Mouse (Mus musculus) granulocyte monocyte progenitor cell, adult 5-6 weeks (primary cell): ENCODE data around the gene Selenom. TPM values are rescaled to one million over a fixed set of nuclear protein-coding genes. Genes with fewer than 3 reads are reported as not detected.

Experiments used
- ATAC-seq: replicated peaks from 2 replicates; pipeline ENCODE4 v1.8.0; 2016; ENCODE audit warnings: mild to moderate bottlenecking, moderate TSS enrichment, inconsistent platforms; ENCODE audit not compliant: poor library complexity, severe bottlenecking
- total RNA-seq, 2 experiments: library from RNA; stranded (forward) in 1 of 2; stranded (reverse) in 1 of 2; fragments of 200-712, 200-1000 nt in 1 of 2; fragments of >200 nt in 1 of 2; fragmentation: Nextera tagmentation in 1 of 2; gene quantifications; 2 replicates each; pipeline ENCODE4 v1.2.3; 2014 to 2017

Gene Selenom
- total RNA-seq, 2 experiments from 2014 or later = 17.0 to 22.0 TPM

GRCm38 (mm10) chr11:3544409-3544808 lies 29.9 kb downstream of the Selenom start:
- ATAC-seq = no peak

- ATAC-seq = peak; percentile 81
These were observed 31.2 kb downstream of the Selenom start for GRCm38 (mm10) chr11:3545531-3546241.

DNA sequence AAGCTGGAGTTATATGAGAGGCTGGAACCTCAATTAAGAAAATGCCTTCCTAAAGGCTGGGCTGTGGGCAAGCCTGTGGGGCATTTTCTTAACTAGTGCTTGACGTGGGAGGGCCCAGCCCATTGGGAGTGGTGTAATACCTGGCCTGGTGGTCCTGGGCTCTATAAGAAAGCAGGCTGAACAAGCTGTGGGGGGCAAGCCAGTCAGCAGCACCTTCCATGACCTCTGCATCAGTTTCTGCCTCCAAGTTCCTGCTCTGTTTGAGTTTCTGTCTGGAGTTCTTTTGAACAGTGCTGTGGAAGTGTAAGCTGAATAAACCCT lies 31.7 kb downstream of the Selenom start:
- ATAC-seq = no peak

GRCm38 (mm10) chr11:3547047-3547446 lies 32.6 kb downstream of the Selenom start:
- no peak for ATAC-seq

- no peak for ATAC-seq
These were observed 33.5 kb downstream of the Selenom start for GRCm38 (mm10) chr11:3547969-3548368.

DNA sequence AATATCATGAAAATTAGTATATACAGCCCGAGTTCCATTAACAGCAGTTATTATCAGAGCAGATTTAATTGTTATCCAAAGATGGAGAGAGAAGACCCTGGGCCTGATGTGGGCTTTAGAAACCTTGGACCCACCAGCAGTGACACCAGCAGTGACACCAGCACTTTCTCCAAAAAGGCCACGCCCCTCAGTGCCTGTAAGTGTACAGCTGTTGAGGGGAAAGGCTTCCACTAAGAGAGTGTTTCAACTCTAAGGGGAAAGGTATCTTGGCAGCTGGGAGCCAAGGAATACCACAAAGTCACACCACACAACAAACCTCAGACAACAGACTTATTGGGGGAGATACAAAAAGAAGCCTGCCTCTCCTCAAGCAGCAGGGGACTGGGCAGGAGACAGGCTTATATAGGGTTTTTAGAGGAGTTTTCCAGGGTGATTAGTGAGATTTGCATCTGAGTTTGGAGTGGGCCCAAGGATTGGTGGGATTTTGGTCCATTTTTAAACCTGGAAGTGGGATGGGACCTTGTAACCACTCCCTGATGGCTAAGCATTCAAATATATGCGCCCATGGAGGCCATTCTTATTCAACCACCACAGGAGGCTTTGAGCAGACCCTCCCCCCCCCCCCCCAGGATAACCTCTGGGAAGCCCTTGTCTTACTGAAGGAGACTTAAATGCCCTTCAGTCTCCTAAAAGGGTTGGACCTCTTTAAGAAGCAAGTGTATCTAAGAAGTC lies 34.2 kb downstream of the Selenom start:
- no peak for ATAC-seq

GRCm38 (mm10) chr11:3549791-3550190 lies 35.3 kb downstream of the Selenom start:
- no peak for ATAC-seq

DNA sequence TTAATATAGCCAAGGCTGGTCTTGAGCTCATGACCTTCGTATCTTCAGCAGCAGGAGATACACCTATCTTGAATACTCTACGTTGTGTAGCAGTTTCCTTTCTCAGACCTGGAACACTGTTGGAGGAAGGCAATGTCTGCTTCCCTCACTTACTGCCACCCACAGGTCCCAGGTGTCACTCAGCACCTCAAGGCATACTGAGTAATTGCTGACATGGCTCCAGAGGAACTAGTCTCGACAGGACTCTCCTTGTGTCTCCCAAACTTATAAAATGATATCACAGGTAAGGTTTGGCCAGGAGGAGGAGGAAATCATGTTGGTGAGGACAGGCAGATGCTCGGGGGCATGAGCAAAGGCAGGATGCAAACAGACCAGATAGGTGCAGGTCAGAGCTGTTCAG lies 40.5 kb downstream of the Selenom start:
- ATAC-seq = no peak

GRCm38 (mm10) chr11:3557852-3558251 lies 43.4 kb downstream of the Selenom start:
- no peak for ATAC-seq

DNA sequence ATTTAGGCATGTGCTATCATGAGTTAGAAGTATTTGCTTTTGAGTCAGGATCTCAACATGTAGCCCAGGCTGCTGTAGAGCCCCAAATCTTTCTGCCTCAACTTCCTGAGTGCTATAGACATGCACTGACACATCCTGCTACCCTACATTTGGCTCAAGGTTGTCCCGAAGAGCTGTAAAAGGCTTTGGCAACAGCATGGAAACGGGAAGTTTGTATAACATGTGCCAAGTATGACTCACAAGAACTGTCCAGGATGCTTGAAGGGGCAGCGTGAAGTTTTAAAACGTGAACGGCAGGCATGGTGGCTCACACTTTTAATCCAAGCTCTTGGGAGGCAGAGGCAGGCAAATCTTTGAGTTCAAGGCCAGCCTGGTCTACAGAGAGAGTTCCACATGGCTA lies 45.7 kb downstream of the Selenom start:
- peak; percentile 48; the same call in 1 of the 2 replicates for ATAC-seq

DNA sequence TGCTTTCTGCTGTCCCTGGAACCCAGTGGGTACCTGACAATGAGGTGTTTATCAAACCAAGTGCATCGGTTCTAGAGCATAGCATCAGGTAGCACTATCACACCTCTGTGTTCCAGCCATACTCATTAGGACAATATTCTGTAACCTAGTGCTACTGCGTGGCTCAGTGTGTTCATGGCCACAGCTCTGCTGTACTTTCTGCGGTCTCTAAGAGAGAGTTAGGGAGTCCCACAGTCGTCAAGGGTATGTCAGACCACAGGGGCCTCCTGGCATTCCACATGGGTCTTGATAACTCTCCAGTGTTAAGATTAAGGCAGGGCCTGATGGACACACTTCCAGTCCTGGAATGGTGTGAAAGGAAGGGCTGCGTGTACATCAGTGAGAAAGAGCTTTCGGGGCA lies 49.4 kb downstream of the Selenom start:
- no peak for ATAC-seq

GRCm38 (mm10) chr11:3564451-3564850 lies 50.0 kb downstream of the Selenom start:
- ATAC-seq = no peak

DNA sequence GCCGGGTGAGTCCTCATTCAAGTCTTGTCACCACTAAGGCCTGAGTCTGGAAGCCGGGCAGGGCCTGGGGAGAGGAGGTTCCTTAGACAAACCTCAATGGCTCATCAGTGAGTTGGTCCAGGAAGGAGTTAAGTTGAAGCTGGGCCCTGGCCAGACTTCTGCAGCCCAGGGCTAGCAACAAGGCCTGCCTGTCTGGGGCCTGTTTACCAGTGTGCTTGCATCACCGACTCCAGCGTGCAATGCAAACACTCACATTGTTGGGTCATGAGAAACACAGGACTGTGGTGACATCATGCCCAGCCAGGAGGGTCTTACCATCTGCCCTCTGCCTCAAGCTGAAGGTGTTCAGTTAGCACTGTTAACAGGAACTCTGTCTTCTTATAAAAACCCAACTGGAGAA lies 51.5 kb downstream of the Selenom start:
- 0 out of 2 replicates have a peak, but pooled peaks have one; percentile 20 for ATAC-seq

Other genes with a start within 250 kb of the Selenom start
- 132 and 172 TPM in 2 replicates for gene Drg1, start 248.3 kb upstream of the Selenom start, total RNA-seq (2014; fragmentation: Nextera tagmentation)
- 229 and 265 TPM in 2 replicates for gene Drg1, start 248.3 kb upstream of the Selenom start, total RNA-seq (2017)
- gene Patz1, start 225.8 kb upstream of the Selenom start, total RNA-seq (2014; fragmentation: Nextera tagmentation) = 98.0 and 105 TPM in 2 replicates
- gene Patz1, start 225.8 kb upstream of the Selenom start, total RNA-seq (2017) = 65.0 and 73.9 TPM in 2 replicates
- gene Pik3ip1, start 184.3 kb upstream of the Selenom start, total RNA-seq (2014; fragmentation: Nextera tagmentation) = 30.2 and 35.9 TPM in 2 replicates
- gene Pik3ip1, start 184.3 kb upstream of the Selenom start, total RNA-seq (2017) = 44.8 and 63.1 TPM in 2 replicates
- gene Limk2, start 105.5 kb upstream of the Selenom start, total RNA-seq (2014; fragmentation: Nextera tagmentation) = 15.2 and 29.8 TPM in 2 replicates
- gene Limk2, start 105.5 kb upstream of the Selenom start, total RNA-seq (2017) = 12.1 and 24.2 TPM in 2 replicates
- 12.6 and 14.1 TPM in 2 replicates for gene Rnf185, start 62.3 kb upstream of the Selenom start, total RNA-seq (2014; fragmentation: Nextera tagmentation)
- 10.0 and 11.9 TPM in 2 replicates for gene Rnf185, start 62.3 kb upstream of the Selenom start, total RNA-seq (2017)
- gene Pla2g3, start 26.4 kb upstream of the Selenom start, total RNA-seq (2014; fragmentation: Nextera tagmentation) = 0.26 TPM in 1 of 2 replicates, not detected in the other
- not detected in 2 replicates for gene Pla2g3, start 26.4 kb upstream of the Selenom start, total RNA-seq (2017)
- 0.94 and 1.1 TPM in 2 replicates for gene Inpp5j, start 9.9 kb upstream of the Selenom start, total RNA-seq (2014; fragmentation: Nextera tagmentation)
- 0.09 and 0.57 TPM in 2 replicates for gene Inpp5j, start 9.9 kb upstream of the Selenom start, total RNA-seq (2017)
- 7.5 and 10.5 TPM in 2 replicates for gene Smtn, start 25.9 kb downstream of the Selenom start, total RNA-seq (2014; fragmentation: Nextera tagmentation)
- gene Smtn, start 25.9 kb downstream of the Selenom start, total RNA-seq (2017) = 7.0 and 8.3 TPM in 2 replicates
- 31.1 and 46.1 TPM in 2 replicates for gene Morc2a, start 134.5 kb downstream of the Selenom start, total RNA-seq (2014; fragmentation: Nextera tagmentation)
- 31.2 and 32.7 TPM in 2 replicates for gene Morc2a, start 134.5 kb downstream of the Selenom start, total RNA-seq (2017)